Mouse (Mus musculus) neural tube, embryonic 14.5 days (tissue): ENCODE data around the gene Ssx2ip. TPM values are rescaled to one million over a fixed set of nuclear protein-coding genes. Genes with fewer than 3 reads are reported as not detected.

ENCODE experiments used
- ATAC-seq: fragments of 200-750 bp; cut with Nextera tagmentation; 2 replicates; pipeline ENCODE4 v1.8.0; 2017; ENCODE audit warnings: low read depth, mild to moderate bottlenecking, moderate TSS enrichment, moderate library complexity
- H3K27ac ChIP-seq: fragments of 300-500 bp; sonication (generic); 2 replicates; pipeline ENCODE4 v1.5.1; 2014; ENCODE audit warnings: low read depth, mild to moderate bottlenecking, control low read depth, low read length, moderate library complexity, mixed read lengths
- H3K27me3 ChIP-seq: fragments of 300-500 bp; sonication (generic); 2 replicates; pipeline ENCODE4 v1.6.1; 2014; ENCODE audit warnings: low read length; ENCODE audit not compliant: control insufficient read depth, insufficient read depth
- H3K36me3 ChIP-seq: fragments of 300-500 bp; sonication (generic); 2 replicates; pipeline ENCODE4 v1.6.1; 2014; ENCODE audit warnings: low read length, mixed read lengths; ENCODE audit not compliant: control insufficient read depth, insufficient read depth
- H3K4me1 ChIP-seq: fragments of 300-500 bp; sonication (generic); 2 replicates; pipeline ENCODE4 v1.6.1; 2014; ENCODE audit warnings: low read length; ENCODE audit not compliant: control insufficient read depth, insufficient read depth
- H3K4me2 ChIP-seq: fragments of 300-500 bp; sonication (generic); 2 replicates; pipeline ENCODE4 v1.6.1; 2014; ENCODE audit warnings: mild to moderate bottlenecking, low read depth, low read length, control low read depth
- H3K4me3 ChIP-seq: fragments of 300-500 bp; sonication (generic); 2 replicates; pipeline ENCODE4 v1.5.1; 2014; ENCODE audit warnings: low read depth, low read length, control low read depth, mixed read lengths
- H3K9ac ChIP-seq: fragments of 300-500 bp; sonication (generic); replicated peaks from 2 replicates; pipeline ENCODE4 v1.6.1; 2014; ENCODE audit warnings: low read depth, mild to moderate bottlenecking, control low read depth, low read length, mixed read lengths
- H3K9me3 ChIP-seq: fragments of 300-500 bp; sonication (generic); 2 replicates; pipeline ENCODE4 v1.6.1; 2016; ENCODE audit warnings: low read length; ENCODE audit not compliant: control insufficient read depth
- WGBS: fragments of 180-500 bp; shearing (Covaris S2); extraction: QIAGEN DNeasy Blood & Tissue Kit; methylation state at CpG from one replicate; pipeline ENCODE4 v1.1.7; 2014; 5-methylcytosine and 5-hydroxymethylcytosine counted together
- polyA plus RNA-seq: library from polyadenylated mRNA; unstranded; fragments of >200 nt; fragmentation: Nextera tagmentation; extraction: Ambion mirVana; gene quantifications from 2 replicates; pipeline ENCODE4 v1.2.1, GENCODE M21; 2014

Ssx2ip gene
- 14.8 and 18.1 TPM in 2 replicates for polyA plus RNA-seq

GRCm38 (mm10) chr3:146404311-146405201, at the start of gene Ssx2ip:
TSS of gene Ssx2ip (plus strand) at chr3:146404642.
- Histone ChIP-seq H3K27ac (peak within 1 kb of the TSS; percentile 77), H3K27me3 (no peaks in the 10 kb centered on the region), H3K4me1 (peaks cover 18% of the 10 kb centered on the region), H3K36me3 (no peaks in the 10 kb centered on the region), H3K4me3 (peak within 1 kb of the TSS; percentile 97), H3K9ac (peak within 1 kb of the TSS; percentile 88), H3K4me2 (peak within 1 kb of the TSS; percentile 83), H3K9me3 (no peaks in the 10 kb centered on the region)
- ATAC-seq = peak; percentile 99
- WGBS = under 1% methylated on average over 83 of the region's 100 CpGs

- Histone ChIP-seq H3K27me3 (no peaks in the 10 kb centered on the region), H3K4me2 (no peak overlapping the region), H3K9me3 (no peaks in the 10 kb centered on the region), H3K36me3 (no peaks in the 10 kb centered on the region), H3K4me3 (no peak overlapping the region), H3K9ac (no peak overlapping the region), H3K27ac (no peak overlapping the region), H3K4me1 (no peaks in the 10 kb centered on the region)
- WGBS = 88% methylated on average over 3 of the region's 3 CpGs
- no peak for ATAC-seq
Observed at GRCm38 (mm10) chr3:146355146-146355545, 49.3 kb upstream of the Ssx2ip start.

DNA sequence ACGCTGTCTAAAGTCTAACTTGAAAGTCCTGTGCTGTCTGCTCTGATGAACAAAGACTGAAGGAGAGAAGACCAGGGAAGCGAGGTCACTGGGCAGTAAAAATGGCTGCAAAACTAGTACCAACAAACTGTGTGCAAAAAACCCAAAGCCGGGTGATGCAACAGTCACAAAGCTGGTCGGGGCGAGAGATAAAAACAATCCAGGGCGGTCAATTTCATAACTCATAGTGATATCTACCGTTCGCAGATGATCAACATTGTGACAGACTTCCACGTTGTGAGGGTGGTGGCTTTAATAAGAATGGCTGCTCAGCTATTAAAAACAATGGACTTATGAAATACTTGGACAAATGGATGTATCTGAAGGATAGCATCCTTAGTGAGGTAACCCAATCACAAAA, 39.0 kb upstream of the Ssx2ip start:
- Histone ChIP-seq H3K9ac (no peak overlapping the region), H3K4me2 (no peak overlapping the region), H3K36me3 (no peaks in the 10 kb centered on the region), H3K4me3 (no peak overlapping the region), H3K27ac (no peak overlapping the region), H3K4me1 (no peaks in the 10 kb centered on the region), H3K9me3 (no peaks in the 10 kb centered on the region), H3K27me3 (no peaks in the 10 kb centered on the region)
- WGBS = 91% methylated on average over 9 of the region's 9 CpGs
- no peak for ATAC-seq

DNA sequence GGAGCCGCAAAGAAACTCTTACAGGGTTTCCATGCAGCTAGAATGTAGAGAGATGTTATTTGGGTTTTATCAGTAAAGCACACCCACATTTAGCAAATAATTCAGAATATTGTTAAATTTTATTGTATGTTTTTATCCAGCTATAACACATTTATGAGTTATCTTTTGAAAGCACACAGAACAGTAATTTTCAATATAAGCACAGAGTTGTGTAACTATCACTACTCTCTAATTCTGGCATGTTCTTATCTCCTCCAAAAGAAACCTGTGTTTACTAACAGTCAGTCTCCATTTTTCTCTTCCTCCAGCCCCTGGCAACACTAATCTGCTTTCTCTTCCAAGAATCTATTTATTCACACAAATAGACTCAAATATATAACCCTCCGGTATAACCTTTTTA, 37.4 kb upstream of the Ssx2ip start:
- H3K4me3 ChIP-seq = no peak overlapping the region
- H3K4me2 ChIP-seq = no peak overlapping the region
- no peaks in the 10 kb centered on the region for H3K4me1 ChIP-seq
- no peak for ATAC-seq
- no peaks in the 10 kb centered on the region for H3K36me3 ChIP-seq
- 98% methylated on average over 2 of the region's 2 CpGs for WGBS
- 0 out of 2 replicates have a peak, but pooled peaks cover 3% of the 10 kb centered on the region for H3K27me3 ChIP-seq
- no peak overlapping the region for H3K9ac ChIP-seq
- H3K9me3 ChIP-seq = no peaks in the 10 kb centered on the region
- H3K27ac ChIP-seq = no peak overlapping the region

DNA sequence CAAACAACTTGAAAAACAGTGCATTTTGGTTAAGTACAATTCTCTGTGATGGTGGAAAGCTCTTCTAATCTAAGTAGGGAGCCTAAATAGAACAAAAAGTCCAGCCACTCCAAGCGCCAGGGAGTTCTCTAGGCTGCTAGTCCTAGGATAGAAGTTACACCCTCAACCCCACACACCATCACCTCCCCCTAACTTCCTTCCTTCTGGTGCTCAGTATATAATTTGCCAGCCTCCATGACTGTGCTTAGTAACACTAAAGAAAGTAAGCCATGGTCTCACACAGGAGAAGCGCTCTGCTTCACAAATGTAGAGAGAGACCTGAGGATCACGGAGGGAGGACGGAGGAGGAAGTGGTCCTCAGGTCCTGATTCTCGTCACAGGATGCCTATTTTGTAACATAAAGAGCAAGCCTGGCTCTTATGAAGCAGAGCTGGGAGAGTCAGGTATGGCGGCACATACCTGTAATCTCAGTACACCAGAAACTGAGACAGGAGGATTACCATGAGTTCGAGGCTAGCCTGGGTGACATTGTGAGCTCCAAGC, 33.8 kb upstream of the Ssx2ip start:
- Histone ChIP-seq H3K4me1 (no peaks in the 10 kb centered on the region), H3K4me3 (no peak overlapping the region), H3K36me3 (no peaks in the 10 kb centered on the region), H3K9ac (no peak overlapping the region), H3K9me3 (no peaks in the 10 kb centered on the region), H3K4me2 (no peak overlapping the region), H3K27ac (no peak overlapping the region), H3K27me3 (0 out of 2 replicates have a peak, but pooled peaks cover 8% of the 10 kb centered on the region)
- 92% methylated on average over 7 of the region's 7 CpGs for WGBS
- ATAC-seq = no peak

GRCm38 (mm10) chr3:146371201-146371600, 33.2 kb upstream of the Ssx2ip start:
- Histone ChIP-seq H3K4me3 (no peak overlapping the region), H3K27me3 (0 out of 2 replicates have a peak, but pooled peaks cover 8% of the 10 kb centered on the region), H3K27ac (no peak overlapping the region), H3K4me2 (no peak overlapping the region), H3K9me3 (no peaks in the 10 kb centered on the region), H3K4me1 (no peaks in the 10 kb centered on the region), H3K36me3 (no peaks in the 10 kb centered on the region), H3K9ac (no peak overlapping the region)
- WGBS = 80% methylated on average over 5 of the region's 5 CpGs
- ATAC-seq = no peak

GRCm38 (mm10) chr3:146374596-146375175, 29.8 kb upstream of the Ssx2ip start:
- Histone ChIP-seq H3K4me2 (no peak overlapping the region), H3K9me3 (no peaks in the 10 kb centered on the region), H3K4me1 (no peaks in the 10 kb centered on the region), H3K4me3 (no peak overlapping the region), H3K9ac (no peak overlapping the region), H3K27ac (no peak overlapping the region), H3K36me3 (no peaks in the 10 kb centered on the region), H3K27me3 (0 out of 2 replicates have a peak, but pooled peaks cover 8% of the 10 kb centered on the region)
- ATAC-seq = no peak
- WGBS = 76% methylated on average over 3 of the region's 3 CpGs

GRCm38 (mm10) chr3:146375224-146375657, 29.2 kb upstream of the Ssx2ip start:
- Histone ChIP-seq H3K27me3 (0 out of 2 replicates have a peak, but pooled peaks cover 8% of the 10 kb centered on the region), H3K27ac (no peak overlapping the region), H3K9ac (no peak overlapping the region), H3K9me3 (no peaks in the 10 kb centered on the region), H3K4me2 (no peak overlapping the region), H3K36me3 (no peaks in the 10 kb centered on the region), H3K4me1 (no peaks in the 10 kb centered on the region), H3K4me3 (no peak overlapping the region)
- no peak for ATAC-seq
- WGBS = 12% methylated on average over 4 of the region's 4 CpGs
